Mouse (Mus musculus): ENCODE data around the gene Siglec1. TPM values are rescaled to one million over a fixed set of nuclear protein-coding genes. Genes with fewer than 3 reads are reported as not detected.
"Not testable (repeated sequence)": the region's sequence is repeated elsewhere in the genome, so short reads cannot be mapped to it uniquely, and the experiment has no call there.

Siglec1 gene
- polyA plus RNA-seq, 1 experiment from 2014 or later: 0.13 TPM

GRCm38 (mm10) chr2:131127161-131127730 lies 40.7 kb upstream of the Siglec1 start, which contains the start of gene Hspa12b:
Hspa12b (plus strand) TSS chr2:131127280.
- ATAC-seq (ENCODE audit: insufficient number of reproducible peaks, insufficient read depth, low FRiP score, low TSS enrichment, low read depth): peak; percentile 97
- H3K36me3 ChIP-seq: peaks cover 23% of the 10 kb centered on the region; the same call in 1 of the 2 replicates
- peaks cover 35% of the 10 kb centered on the region for H3K4me1 ChIP-seq (replicated peaks)
- H3K9me3 ChIP-seq: no peaks in the 10 kb centered on the region
- no peaks in the 10 kb centered on the region for H3K27me3 ChIP-seq
- H3K4me3 ChIP-seq (replicated peaks): peak within 1 kb of the TSS; percentile 70
- H3K4me2 ChIP-seq: peak within 1 kb of the TSS; percentile 75
- WGBS: under 1% methylated on average over 28 of the region's 28 CpGs
- peak within 1 kb of the TSS; percentile 94 for H3K27ac ChIP-seq
- H3K9ac ChIP-seq (replicated peaks): peak within 1 kb of the TSS; percentile 91

- Histone ChIP-seq H3K4me3 (replicated peaks) (peak overlapping the region; percentile 70; the same call in 1 of the 2 replicates), H3K36me3 (peaks cover 12% of the 10 kb centered on the region; the same call in 1 of the 2 replicates), H3K9me3 (no peaks in the 10 kb centered on the region), H3K27ac (peak overlapping the region; percentile 94), H3K9ac (replicated peaks) (peak overlapping the region; percentile 91), H3K4me1 (replicated peaks) (peaks cover 35% of the 10 kb centered on the region), H3K27me3 (no peaks in the 10 kb centered on the region), H3K4me2 (peak overlapping the region; percentile 75)
- peak; percentile 8; the same call in 1 of the 2 replicates for ATAC-seq (ENCODE audit: insufficient number of reproducible peaks, insufficient read depth, low FRiP score, low TSS enrichment, low read depth)
- 42% methylated on average over 9 of the region's 9 CpGs for WGBS
These were observed 39.6 kb upstream of the Siglec1 start for GRCm38 (mm10) chr2:131125964-131126815.

GRCm38 (mm10) chr2:131125157-131125963 lies 38.8 kb upstream of the Siglec1 start:
- Histone ChIP-seq H3K27me3 (no peaks in the 10 kb centered on the region), H3K4me1 (replicated peaks) (peaks cover 35% of the 10 kb centered on the region), H3K27ac (no peak overlapping the region), H3K9me3 (no peaks in the 10 kb centered on the region), H3K4me2 (no peak overlapping the region), H3K4me3 (replicated peaks) (no peak overlapping the region), H3K36me3 (peaks cover 10% of the 10 kb centered on the region; the same call in 1 of the 2 replicates), H3K9ac (replicated peaks) (no peak overlapping the region)
- WGBS: 91% methylated on average over 9 of the region's 9 CpGs
- no peak for ATAC-seq (ENCODE audit: insufficient number of reproducible peaks, insufficient read depth, low FRiP score, low TSS enrichment, low read depth)

- H3K4me1 ChIP-seq (replicated peaks): peaks cover 34% of the 10 kb centered on the region
- H3K27me3 ChIP-seq: no peaks in the 10 kb centered on the region
- H3K9me3 ChIP-seq: no peaks in the 10 kb centered on the region
- 0 out of 2 replicates have a peak, but pooled peaks cover 4% of the 10 kb centered on the region for H3K36me3 ChIP-seq
- no peak overlapping the region for H3K4me3 ChIP-seq (replicated peaks)
- no peak overlapping the region for H3K27ac ChIP-seq
- H3K9ac ChIP-seq (replicated peaks): no peak overlapping the region
- 66% methylated on average over 3 of the region's 3 CpGs for WGBS
- no peak overlapping the region for H3K4me2 ChIP-seq
- ATAC-seq (ENCODE audit: insufficient number of reproducible peaks, insufficient read depth, low FRiP score, low TSS enrichment, low read depth): no peak
These were observed 37.6 kb upstream of the Siglec1 start for GRCm38 (mm10) chr2:131124166-131124565.

GRCm38 (mm10) chr2:131118968-131119574 lies 32.5 kb upstream of the Siglec1 start:
- Histone ChIP-seq H3K4me1 (replicated peaks) (no peaks in the 10 kb centered on the region), H3K9ac (replicated peaks) (no peak overlapping the region), H3K27ac (no peak overlapping the region), H3K4me2 (no peak overlapping the region), H3K9me3 (no peaks in the 10 kb centered on the region), H3K4me3 (replicated peaks) (no peak overlapping the region), H3K27me3 (no peaks in the 10 kb centered on the region), H3K36me3 (no peaks in the 10 kb centered on the region)
- no peak for ATAC-seq (ENCODE audit: insufficient number of reproducible peaks, insufficient read depth, low FRiP score, low TSS enrichment, low read depth)
- 78% methylated on average over 1 of the region's 2 CpGs for WGBS

GRCm38 (mm10) chr2:131105989-131106388 lies 19.4 kb upstream of the Siglec1 start:
- ATAC-seq (ENCODE audit: insufficient number of reproducible peaks, insufficient read depth, low FRiP score, low TSS enrichment, low read depth): no peak
- WGBS: 91% methylated on average over 5 of the region's 5 CpGs
- no peak overlapping the region for H3K4me3 ChIP-seq (replicated peaks)
- no peaks in the 10 kb centered on the region for H3K27me3 ChIP-seq
- H3K4me2 ChIP-seq: no peak overlapping the region
- H3K9me3 ChIP-seq: no peaks in the 10 kb centered on the region
- H3K36me3 ChIP-seq: no peaks in the 10 kb centered on the region
- no peaks in the 10 kb centered on the region for H3K4me1 ChIP-seq (replicated peaks)
- H3K9ac ChIP-seq (replicated peaks): no peak overlapping the region
- no peak overlapping the region for H3K27ac ChIP-seq

GRCm38 (mm10) chr2:131105061-131105460 lies 18.5 kb upstream of the Siglec1 start:
- ATAC-seq (ENCODE audit: insufficient number of reproducible peaks, insufficient read depth, low FRiP score, low TSS enrichment, low read depth); H3K9me3 ChIP-seq; H3K9ac ChIP-seq (replicated peaks); H3K4me3 ChIP-seq (replicated peaks); H3K27me3 ChIP-seq; H3K27ac ChIP-seq; H3K4me1 ChIP-seq (replicated peaks); H3K4me2 ChIP-seq; H3K36me3 ChIP-seq: not testable (repeated sequence)
- WGBS: 61% methylated on average over 4 of the region's 4 CpGs

- H3K27ac ChIP-seq: no peak overlapping the region
- H3K9ac ChIP-seq (replicated peaks): no peak overlapping the region
- no peak for ATAC-seq (ENCODE audit: insufficient number of reproducible peaks, insufficient read depth, low FRiP score, low TSS enrichment, low read depth)
- H3K9me3 ChIP-seq: no peaks in the 10 kb centered on the region
- H3K4me1 ChIP-seq (replicated peaks): no peaks in the 10 kb centered on the region
- no peaks in the 10 kb centered on the region for H3K27me3 ChIP-seq
- no peak overlapping the region for H3K4me3 ChIP-seq (replicated peaks)
- 90% methylated on average over 4 of the region's 4 CpGs for WGBS
- no peaks in the 10 kb centered on the region for H3K36me3 ChIP-seq
- H3K4me2 ChIP-seq: no peak overlapping the region
These were observed 17.5 kb upstream of the Siglec1 start for GRCm38 (mm10) chr2:131104021-131104420.

- Histone ChIP-seq H3K36me3 (no peaks in the 10 kb centered on the region), H3K27ac (no peak overlapping the region), H3K4me3 (replicated peaks) (no peak overlapping the region), H3K9ac (replicated peaks) (no peak overlapping the region), H3K9me3 (no peaks in the 10 kb centered on the region), H3K4me1 (replicated peaks) (peaks cover 9% of the 10 kb centered on the region), H3K4me2 (no peak overlapping the region), H3K27me3 (no peaks in the 10 kb centered on the region)
- no peak for ATAC-seq (ENCODE audit: insufficient number of reproducible peaks, insufficient read depth, low FRiP score, low TSS enrichment, low read depth)
- WGBS: 45% methylated on average over 3 of the region's 3 CpGs
These were observed 15.0 kb upstream of the Siglec1 start for GRCm38 (mm10) chr2:131101530-131101929.

GRCm38 (mm10) chr2:131097087-131097486 lies 10.5 kb upstream of the Siglec1 start:
- Histone ChIP-seq H3K9me3 (no peaks in the 10 kb centered on the region), H3K4me1 (replicated peaks) (peaks cover 15% of the 10 kb centered on the region), H3K36me3 (no peaks in the 10 kb centered on the region), H3K27me3 (no peaks in the 10 kb centered on the region), H3K27ac (no peak overlapping the region), H3K4me3 (replicated peaks) (no peak overlapping the region), H3K4me2 (no peak overlapping the region), H3K9ac (replicated peaks) (no peak overlapping the region)
- 80% methylated on average over 4 of the region's 4 CpGs for whole genome bisulfite sequencing
- no peak for ATAC-seq (ENCODE audit: insufficient number of reproducible peaks, insufficient read depth, low FRiP score, low TSS enrichment, low read depth)

Data from limb, embryonic 12.5 days (tissue).